Mouse (Mus musculus) embryonic facial prominence, embryonic 13.5 days (tissue): ENCODE measurements around the gene Naaladl1. TPM values are rescaled to one million over a fixed set of nuclear protein-coding genes. Genes with fewer than 3 reads are reported as not detected.

ENCODE experiments used
- ATAC-seq: fragments of 200-750 bp; cut with Nextera tagmentation; 2 replicates; pipeline ENCODE4 v1.8.0; 2017; ENCODE audit warnings: low read depth; ENCODE audit not compliant: insufficient number of reproducible peaks, insufficient read depth, low FRiP score, low TSS enrichment
- H3K27ac ChIP-seq: fragments of 300-500 bp; sonication (generic); 2 replicates; pipeline ENCODE4 v1.5.1; 2015; ENCODE audit warnings: moderate library complexity, mild to moderate bottlenecking, inconsistent platforms
- H3K27me3 ChIP-seq: fragments of 300-500 bp; sonication (generic); 2 replicates; pipeline ENCODE4 v1.6.1; 2015; ENCODE audit warnings: mild to moderate bottlenecking, inconsistent platforms
- H3K36me3 ChIP-seq: fragments of 300-500 bp; sonication (generic); 2 replicates; pipeline ENCODE4 v1.6.1; 2015; ENCODE audit warnings: mild to moderate bottlenecking, inconsistent platforms
- H3K4me1 ChIP-seq: fragments of 300-500 bp; sonication (generic); 2 replicates; pipeline ENCODE4 v1.6.1; 2015; ENCODE audit warnings: inconsistent platforms
- H3K4me2 ChIP-seq: fragments of 300-500 bp; sonication (generic); 2 replicates; pipeline ENCODE4 v1.6.1; 2015; ENCODE audit warnings: moderate library complexity, mild to moderate bottlenecking, inconsistent platforms
- H3K4me3 ChIP-seq: fragments of 300-500 bp; sonication (generic); 2 replicates; pipeline ENCODE4 v1.5.1; 2015; ENCODE audit warnings: mild to moderate bottlenecking, inconsistent platforms
- H3K9ac ChIP-seq: fragments of 300-500 bp; sonication (generic); 2 replicates; pipeline ENCODE4 v1.6.1; 2015; ENCODE audit warnings: mild to moderate bottlenecking, inconsistent platforms
- H3K9me3 ChIP-seq: fragments of 300-500 bp; sonication (generic); 2 replicates; pipeline ENCODE4 v1.6.1; 2016; ENCODE audit warnings: inconsistent platforms
- WGBS: fragments of 180-500 bp; shearing (Covaris S2); methylation state at CpG from one replicate; pipeline ENCODE4 v1.1.7; 2015; ENCODE audit warnings: mixed read lengths; 5-methylcytosine and 5-hydroxymethylcytosine counted together
- polyA plus RNA-seq: library from polyadenylated mRNA; unstranded; fragments of >200 nt; fragmentation: Nextera tagmentation; extraction: Ambion mirVana; gene quantifications from 2 replicates; pipeline ENCODE4 v1.2.1, GENCODE M21; 2015

The Naaladl1 gene
- polyA plus RNA-seq, 1 experiment from 2014 or later, result 0.55 TPM

- peak overlapping the region; percentile 86 for H3K9ac ChIP-seq
- no peak overlapping the region for H3K27ac ChIP-seq
- peaks cover 10% of the 10 kb centered on the region for H3K4me1 ChIP-seq
- ATAC-seq, result no peak
- H3K27me3 ChIP-seq, result no peaks in the 10 kb centered on the region
- peak overlapping the region; percentile 78 for H3K4me2 ChIP-seq
- peak overlapping the region; percentile 67 for H3K4me3 ChIP-seq
- H3K36me3 ChIP-seq, result peaks cover 31% of the 10 kb centered on the region
- 93% methylated on average over 6 of the region's 6 CpGs for WGBS
- H3K9me3 ChIP-seq, result no peaks in the 10 kb centered on the region
These were observed 34.1 kb downstream of the Naaladl1 start for GRCm38 (mm10) chr19:6139701-6140100.

GRCm38 (mm10) chr19:6140374-6140677 lies 34.7 kb downstream of the Naaladl1 start:
- Histone ChIP-seq H3K4me3 (peak overlapping the region; percentile 67), H3K9ac (peak overlapping the region; percentile 86), H3K4me2 (peak overlapping the region; percentile 78), H3K4me1 (peaks cover 10% of the 10 kb centered on the region), H3K27ac (peak overlapping the region; percentile 97), H3K36me3 (peaks cover 25% of the 10 kb centered on the region), H3K27me3 (no peaks in the 10 kb centered on the region), H3K9me3 (no peaks in the 10 kb centered on the region)
- WGBS, result 8% methylated on average over 16 of the region's 16 CpGs
- ATAC-seq, result no peak

GRCm38 (mm10) chr19:6140678-6141393 lies 35.3 kb downstream of the Naaladl1 start, which contains the start of gene Batf2:
Gene Batf2, plus strand, starts transcription at chr19:6140983.
- Histone ChIP-seq H3K4me3 (peak within 1 kb of the TSS; percentile 67), H3K36me3 (peaks cover 20% of the 10 kb centered on the region), H3K9ac (peak within 1 kb of the TSS; percentile 86), H3K4me1 (peaks cover 10% of the 10 kb centered on the region), H3K27ac (peak within 1 kb of the TSS; percentile 97), H3K4me2 (peak within 1 kb of the TSS; percentile 78), H3K9me3 (no peaks in the 10 kb centered on the region), H3K27me3 (no peaks in the 10 kb centered on the region)
- peak; percentile 90 for ATAC-seq
- WGBS, result under 1% methylated on average over 67 of the region's 68 CpGs

- peak; percentile 64 for ATAC-seq
- peak within 1 kb of the TSS; percentile 78 for H3K4me2 ChIP-seq
- no peaks in the 10 kb centered on the region for H3K9me3 ChIP-seq
- peak within 1 kb of the TSS; percentile 67 for H3K4me3 ChIP-seq
- H3K36me3 ChIP-seq, result peaks cover 14% of the 10 kb centered on the region
- H3K9ac ChIP-seq, result peak within 1 kb of the TSS; percentile 86
- H3K27ac ChIP-seq, result peak within 1 kb of the TSS; percentile 97
- WGBS, result under 1% methylated on average over 15 of the region's 15 CpGs
- H3K27me3 ChIP-seq, result no peaks in the 10 kb centered on the region
- H3K4me1 ChIP-seq, result peaks cover 10% of the 10 kb centered on the region
These were observed 35.8 kb downstream of the Naaladl1 start, which contains the start of gene Arl2 for GRCm38 (mm10) chr19:6141394-6141749. Gene Arl2, minus strand, starts transcription at chr19:6141548.

- 80% methylated on average over 5 of the region's 5 CpGs for WGBS
- no peak for ATAC-seq
- no peaks in the 10 kb centered on the region for H3K36me3 ChIP-seq
- H3K27me3 ChIP-seq, result no peaks in the 10 kb centered on the region
- no peaks in the 10 kb centered on the region for H3K9me3 ChIP-seq
- H3K4me3 ChIP-seq, result no peak overlapping the region
- no peak overlapping the region for H3K4me2 ChIP-seq
- H3K4me1 ChIP-seq, result peaks cover 5% of the 10 kb centered on the region
- H3K27ac ChIP-seq, result no peak overlapping the region
- H3K9ac ChIP-seq, result no peak overlapping the region
These were observed 39.3 kb downstream of the Naaladl1 start for GRCm38 (mm10) chr19:6144842-6145241.

GRCm38 (mm10) chr19:6155174-6155573 lies 49.6 kb downstream of the Naaladl1 start:
- H3K4me3 ChIP-seq, result no peak overlapping the region
- H3K4me1 ChIP-seq, result no peaks in the 10 kb centered on the region
- no peak overlapping the region for H3K27ac ChIP-seq
- no peak overlapping the region for H3K9ac ChIP-seq
- H3K27me3 ChIP-seq, result no peaks in the 10 kb centered on the region
- WGBS, result 89% methylated on average over 9 of the region's 9 CpGs
- ATAC-seq, result no peak
- H3K36me3 ChIP-seq, result no peaks in the 10 kb centered on the region
- no peak overlapping the region for H3K4me2 ChIP-seq
- H3K9me3 ChIP-seq, result no peaks in the 10 kb centered on the region

GRCm38 (mm10) chr19:6156372-6156771 lies 50.8 kb downstream of the Naaladl1 start:
- no peaks in the 10 kb centered on the region for H3K27me3 ChIP-seq
- no peak for ATAC-seq
- H3K4me3 ChIP-seq, result no peak overlapping the region
- no peak overlapping the region for H3K4me2 ChIP-seq
- no peak overlapping the region for H3K27ac ChIP-seq
- WGBS, result 53% methylated on average over 8 of the region's 8 CpGs
- H3K4me1 ChIP-seq, result no peaks in the 10 kb centered on the region
- H3K9me3 ChIP-seq, result no peaks in the 10 kb centered on the region
- H3K9ac ChIP-seq, result no peak overlapping the region
- no peaks in the 10 kb centered on the region for H3K36me3 ChIP-seq

GRCm38 (mm10) chr19:6157220-6157619 lies 51.6 kb downstream of the Naaladl1 start:
- H3K9ac ChIP-seq, result no peak overlapping the region
- H3K4me3 ChIP-seq, result no peak overlapping the region
- H3K27ac ChIP-seq, result no peak overlapping the region
- no peaks in the 10 kb centered on the region for H3K27me3 ChIP-seq
- ATAC-seq, result no peak
- no peaks in the 10 kb centered on the region for H3K4me1 ChIP-seq
- no peaks in the 10 kb centered on the region for H3K36me3 ChIP-seq
- H3K9me3 ChIP-seq, result no peaks in the 10 kb centered on the region
- 74% methylated on average over 6 of the region's 6 CpGs for WGBS
- no peak overlapping the region for H3K4me2 ChIP-seq

- WGBS, result 70% methylated on average over 10 of the region's 10 CpGs
- no peak overlapping the region for H3K9ac ChIP-seq
These were observed 58.4 kb downstream of the Naaladl1 start for GRCm38 (mm10) chr19:6163872-6164547.

More at GRCm38 (mm10) chr19:6163872-6164547, 58.4 kb downstream of the Naaladl1 start:
- H3K27ac ChIP-seq, result no peak overlapping the region
- H3K4me3 ChIP-seq, result no peak overlapping the region
- no peaks in the 10 kb centered on the region for H3K36me3 ChIP-seq
- no peak overlapping the region for H3K4me2 ChIP-seq
- H3K27me3 ChIP-seq, result no peaks in the 10 kb centered on the region
- H3K9me3 ChIP-seq, result no peaks in the 10 kb centered on the region
- H3K4me1 ChIP-seq, result no peaks in the 10 kb centered on the region
- ATAC-seq, result no peak

Other genes starting within 250 kb of the Naaladl1 start
- 30.6 and 34.0 TPM in 2 replicates for gene Frmd8, start 230.5 kb upstream of the Naaladl1 start, polyA plus RNA-seq
- gene Slc25a45, start 228.0 kb upstream of the Naaladl1 start, polyA plus RNA-seq, result 3.1 and 4.5 TPM in 2 replicates
- 3.8 and 4.7 TPM in 2 replicates for gene Tigd3, start 211.6 kb upstream of the Naaladl1 start, polyA plus RNA-seq
- 164 and 179 TPM in 2 replicates for gene Dpf2, start 192.8 kb upstream of the Naaladl1 start, polyA plus RNA-seq
- gene Cdc42ep2, start 181.0 kb upstream of the Naaladl1 start, polyA plus RNA-seq, result 4.7 TPM in 2 replicates
- 74.5 and 79.5 TPM in 2 replicates for gene Pola2, start 141.6 kb upstream of the Naaladl1 start, polyA plus RNA-seq
- gene Slc22a20, start 119.6 kb upstream of the Naaladl1 start, polyA plus RNA-seq, result not detected in 2 replicates
- 8.1 and 10.3 TPM in 2 replicates for gene Capn1, start 89.9 kb upstream of the Naaladl1 start, polyA plus RNA-seq
- 28.3 and 28.4 TPM in 2 replicates for gene Syvn1, start 59.2 kb upstream of the Naaladl1 start, polyA plus RNA-seq
- 79.5 and 80.4 TPM in 2 replicates for gene Mrpl49, start 48.0 kb upstream of the Naaladl1 start, polyA plus RNA-seq
- 714 and 858 TPM in 2 replicates for gene Fau, start 47.9 kb upstream of the Naaladl1 start, polyA plus RNA-seq
- 33.2 TPM in 2 replicates for gene Znhit2, start 44.6 kb upstream of the Naaladl1 start, polyA plus RNA-seq
- gene Tm7sf2, start 37.4 kb upstream of the Naaladl1 start, polyA plus RNA-seq, result 21.7 and 22.0 TPM in 2 replicates
- gene Vps51, start 28.6 kb upstream of the Naaladl1 start, polyA plus RNA-seq, result 66.6 and 74.4 TPM in 2 replicates
- not detected in 2 replicates for gene Tmem262, start 25.7 kb upstream of the Naaladl1 start, polyA plus RNA-seq
- 1.6 and 2.1 TPM in 2 replicates for gene Gm28374, start 23.5 kb upstream of the Naaladl1 start, polyA plus RNA-seq
- gene Zfpl1, start 20.8 kb upstream of the Naaladl1 start, polyA plus RNA-seq, result 79.1 and 81.3 TPM in 2 replicates
- 37.0 and 39.6 TPM in 2 replicates for gene Cdca5, start 20.8 kb upstream of the Naaladl1 start, polyA plus RNA-seq
- 0.34 and 0.54 TPM in 2 replicates for gene AC131692.1, start 11.4 kb upstream of the Naaladl1 start, polyA plus RNA-seq
- gene Sac3d1, start 12.9 kb downstream of the Naaladl1 start, polyA plus RNA-seq, result 45.9 and 49.6 TPM in 2 replicates
- gene Snx15, start 22.5 kb downstream of the Naaladl1 start, polyA plus RNA-seq, result 38.0 and 38.3 TPM in 2 replicates
- 0.23 TPM in 1 of 2 replicates, not detected in the other for gene Batf2, start 35.2 kb downstream of the Naaladl1 start, polyA plus RNA-seq
- gene Arl2, start 35.8 kb downstream of the Naaladl1 start, polyA plus RNA-seq, result 106 and 110 TPM in 2 replicates
- gene Majin, start 78.6 kb downstream of the Naaladl1 start, polyA plus RNA-seq, result not detected in 2 replicates
- 3.3 and 3.8 TPM in 2 replicates for gene Gpha2, start 120.6 kb downstream of the Naaladl1 start, polyA plus RNA-seq
- gene Ppp2r5b, start 130.1 kb downstream of the Naaladl1 start, polyA plus RNA-seq, result 26.6 and 27.9 TPM in 2 replicates
- gene Atg2a, start 135.9 kb downstream of the Naaladl1 start, polyA plus RNA-seq, result 10.3 and 10.5 TPM in 2 replicates
- 64.7 and 68.9 TPM in 2 replicates for gene Ehd1, start 170.9 kb downstream of the Naaladl1 start, polyA plus RNA-seq
- gene Cdc42bpg, start 200.7 kb downstream of the Naaladl1 start, polyA plus RNA-seq, result 0.91 and 0.92 TPM in 2 replicates
- gene Men1, start 229.2 kb downstream of the Naaladl1 start, polyA plus RNA-seq, result 91.6 and 92.4 TPM in 2 replicates
- gene Map4k2, start 235.4 kb downstream of the Naaladl1 start, polyA plus RNA-seq, result 13.8 and 15.3 TPM in 2 replicates